Mouse (Mus musculus): ENCODE data around the gene Dusp1. TPM values are rescaled to one million over a fixed set of nuclear protein-coding genes. Genes with fewer than 3 reads are reported as not detected.
A peak's percentile ranks its signal among the peaks of the same experiment; 100 is the strongest.

Dusp1 gene
- total and polyA plus RNA-seq, 3 experiments = 5.0 to 41.8 (median 6.3) TPM

DNA sequence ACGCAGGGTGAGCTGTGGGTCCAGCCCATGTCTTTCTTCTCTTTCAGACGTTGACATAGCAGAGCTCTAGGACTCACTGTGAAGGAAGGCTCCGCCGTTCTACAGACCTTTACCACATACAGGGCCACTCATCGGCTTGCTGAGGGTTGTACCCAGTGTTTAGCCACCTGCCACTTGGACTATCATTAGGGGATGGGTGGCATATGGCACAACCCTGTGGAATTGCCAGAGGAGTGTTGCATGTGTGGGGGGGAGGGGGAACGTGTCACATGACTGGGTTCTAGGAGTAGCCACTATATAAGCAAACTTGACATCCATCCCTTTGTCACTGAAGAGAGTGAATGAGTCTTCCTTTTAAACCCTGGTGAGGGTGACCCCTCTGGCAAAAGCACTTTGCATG, 1.5 kb upstream of the Dusp1 start:
- DNase-seq (ENCODE audit: low spot score) (no peak), ATAC-seq (ENCODE audit: extremely low read depth, insufficient number of reproducible peaks, low FRiP score, poor library complexity, severe bottlenecking) (no peak)
- H3K4me1 ChIP-seq (ENCODE audit: insufficient read depth, low read depth, low read length) = peaks cover 49% of the 10 kb centered on the region
- H3K27me3 ChIP-seq (ENCODE audit: insufficient read depth, low read length) = no peaks in the 10 kb centered on the region; the same call in 1 of the 2 replicates
- no peak overlapping the region for H3K4me3 ChIP-seq (ENCODE audit: low read depth, low read length)
- H3K36me3 ChIP-seq (replicated peaks) = peaks cover 54% of the 10 kb centered on the region
- peaks cover 5% of the 10 kb centered on the region; the same call in 1 of the 2 replicates for H3K9me3 ChIP-seq (replicated peaks)
- TF ChIP-seq POLR2AphosphoS5 (IDR thresholded peaks at IDR 0.05; ENCODE audit: insufficient replicate concordance, low read depth, low read length) (no peak), CTCF (IDR thresholded peaks at IDR 0.05; ENCODE audit: low read depth, low read length) (no peak), GATA2 (IDR thresholded peaks at IDR 0.05; ENCODE audit: borderline replicate concordance, low read depth, low read length) (no peak)

DNA sequence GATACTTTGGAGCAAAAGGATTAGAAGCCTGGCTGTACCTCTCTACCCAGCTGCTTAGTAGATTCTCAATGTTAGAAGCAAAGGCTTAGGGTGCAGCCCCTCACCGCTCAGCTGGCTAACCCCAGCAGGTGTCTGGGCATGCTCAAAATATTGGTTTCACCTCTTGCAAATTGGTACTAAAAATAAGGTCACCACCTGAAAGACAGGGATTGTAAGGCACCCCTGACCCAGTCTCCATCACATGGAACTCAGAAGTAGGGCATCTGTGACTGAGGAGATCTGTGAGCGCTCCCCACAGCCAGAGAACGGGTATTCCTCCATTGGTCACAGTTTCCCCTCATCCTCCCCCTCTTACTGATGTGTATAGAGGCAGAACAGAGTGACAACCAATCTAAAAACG, 364 bp upstream of the Dusp1 start:
- TF ChIP-seq POLR2AphosphoS5 (IDR thresholded peaks at IDR 0.05; ENCODE audit: insufficient replicate concordance, low read depth, low read length) = no peak
- TF ChIP-seq GATA2 (IDR thresholded peaks at IDR 0.05; ENCODE audit: borderline replicate concordance, low read depth, low read length) = no peak
- peaks cover 42% of the 10 kb centered on the region for H3K36me3 ChIP-seq (replicated peaks)
- H3K4me1 ChIP-seq (ENCODE audit: insufficient read depth, low read depth, low read length) = peaks cover 49% of the 10 kb centered on the region
- H3K4me3 ChIP-seq (ENCODE audit: low read depth, low read length) = peak overlapping the region; percentile 90
- peaks cover 2% of the 10 kb centered on the region; the same call in 1 of the 2 replicates for H3K9me3 ChIP-seq (replicated peaks)
- peaks cover 4% of the 10 kb centered on the region for H3K27me3 ChIP-seq (ENCODE audit: insufficient read depth, low read length)
- no peak for DNase-seq (ENCODE audit: low spot score)
- ATAC-seq (ENCODE audit: extremely low read depth, insufficient number of reproducible peaks, low FRiP score, poor library complexity, severe bottlenecking) = no peak

DNA sequence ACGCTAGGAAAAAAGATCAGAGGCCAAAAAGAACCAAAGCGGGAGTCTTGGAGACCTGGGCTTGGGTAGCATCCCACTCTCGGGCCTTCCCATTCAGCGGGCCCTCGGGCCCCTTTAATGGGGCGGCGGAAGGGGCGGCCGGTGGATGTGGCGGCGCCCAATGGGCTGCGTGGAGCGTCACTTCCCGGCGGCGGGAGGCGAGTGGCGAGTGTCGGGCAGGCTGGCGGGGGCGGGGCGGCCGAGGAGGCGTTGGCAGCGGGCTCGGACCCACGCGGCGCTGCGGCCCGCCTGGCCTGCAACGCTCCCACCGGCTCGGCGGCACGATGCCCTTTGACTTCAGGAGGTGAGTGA, 663 bp downstream of the Dusp1 start, which contains the start of gene Ergic1:
Ergic1 (plus strand) TSS at position 200 of the 351 bp plus-strand sequence.
- H3K4me1 ChIP-seq (ENCODE audit: insufficient read depth, low read depth, low read length) = peaks cover 49% of the 10 kb centered on the region
- peaks cover 2% of the 10 kb centered on the region; the same call in 1 of the 2 replicates for H3K9me3 ChIP-seq (replicated peaks)
- peaks cover 11% of the 10 kb centered on the region for H3K27me3 ChIP-seq (ENCODE audit: insufficient read depth, low read length)
- no peak for TF ChIP-seq TAL1 (conservative IDR thresholded peaks at IDR 0.05; ENCODE audit: low read depth, low read length)
- TF ChIP-seq GATA2 (IDR thresholded peaks at IDR 0.05; ENCODE audit: borderline replicate concordance, low read depth, low read length) = no peak
- TF ChIP-seq CTCF (IDR thresholded peaks at IDR 0.05; ENCODE audit: low read depth, low read length) = no peak
- TF ChIP-seq POLR2AphosphoS5 (IDR thresholded peaks at IDR 0.05; ENCODE audit: insufficient replicate concordance, low read depth, low read length) = no peak
- TF ChIP-seq GATA1 (IDR thresholded peaks at IDR 0.05; ENCODE audit: borderline replicate concordance, low read length) = no peak
- ATAC-seq (ENCODE audit: extremely low read depth, insufficient number of reproducible peaks, low FRiP score, poor library complexity, severe bottlenecking) = peak; percentile 84
- DNase-seq (ENCODE audit: low spot score) = peak; percentile 96
- peaks cover 33% of the 10 kb centered on the region for H3K36me3 ChIP-seq (replicated peaks)
- H3K4me3 ChIP-seq (ENCODE audit: low read depth, low read length) = peak within 1 kb of the TSS; percentile 90

GRCm38 (mm10) chr17:26560526-26561289, 1.2 kb downstream of the Dusp1 start:
- DNase-seq (ENCODE audit: low spot score) (peak; percentile 30), ATAC-seq (ENCODE audit: extremely low read depth, insufficient number of reproducible peaks, low FRiP score, poor library complexity, severe bottlenecking) (no peak)
- Histone ChIP-seq H3K36me3 (replicated peaks) (peaks cover 29% of the 10 kb centered on the region), H3K9me3 (replicated peaks) (no peaks in the 10 kb centered on the region), H3K4me1 (ENCODE audit: insufficient read depth, low read depth, low read length) (peaks cover 49% of the 10 kb centered on the region), H3K27me3 (ENCODE audit: insufficient read depth, low read length) (peaks cover 16% of the 10 kb centered on the region), H3K4me3 (ENCODE audit: low read depth, low read length) (peak overlapping the region; percentile 90)
- TF ChIP-seq CTCF (IDR thresholded peaks at IDR 0.05; ENCODE audit: low read depth, low read length) (no peak), GATA1 (IDR thresholded peaks at IDR 0.05; ENCODE audit: borderline replicate concordance, low read length) (no peak), POLR2AphosphoS5 (IDR thresholded peaks at IDR 0.05; ENCODE audit: insufficient replicate concordance, low read depth, low read length) (no peak), TAL1 (conservative IDR thresholded peaks at IDR 0.05; ENCODE audit: low read depth, low read length) (no peak), GATA2 (IDR thresholded peaks at IDR 0.05; ENCODE audit: borderline replicate concordance, low read depth, low read length) (no peak)

DNA sequence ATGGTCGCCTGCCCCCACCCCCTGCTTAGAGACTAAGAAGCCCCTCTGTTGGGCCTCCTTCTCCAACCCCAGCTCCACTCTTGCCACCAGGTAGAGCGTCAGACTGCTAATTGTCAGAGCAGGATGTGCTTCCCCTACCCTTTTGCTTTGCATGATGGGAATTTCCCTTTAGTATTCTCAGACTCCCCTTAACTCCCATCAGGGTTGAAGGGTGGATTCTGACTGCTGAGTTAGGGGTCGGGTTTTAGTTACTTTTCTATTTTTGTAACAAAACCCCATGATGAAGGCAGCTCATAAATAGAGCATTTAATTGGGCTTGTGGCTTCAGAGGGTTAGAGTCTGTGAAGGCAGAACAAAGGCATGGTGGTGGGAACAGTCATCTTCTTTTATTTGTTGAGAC, 8.9 kb downstream of the Dusp1 start:
- H3K27me3 ChIP-seq (ENCODE audit: insufficient read depth, low read length) = peaks cover 84% of the 10 kb centered on the region
- no peak overlapping the region for H3K4me3 ChIP-seq (ENCODE audit: low read depth, low read length)
- H3K4me1 ChIP-seq (ENCODE audit: insufficient read depth, low read depth, low read length) = peaks cover 9% of the 10 kb centered on the region
- no peaks in the 10 kb centered on the region for H3K36me3 ChIP-seq (replicated peaks)
- ATAC-seq (ENCODE audit: extremely low read depth, insufficient number of reproducible peaks, low FRiP score, poor library complexity, severe bottlenecking) (no peak), DNase-seq (ENCODE audit: low spot score) (no peak)
- no peak for TF ChIP-seq TAL1 (conservative IDR thresholded peaks at IDR 0.05; ENCODE audit: low read depth, low read length)
- no peak for TF ChIP-seq GATA1 (IDR thresholded peaks at IDR 0.05; ENCODE audit: borderline replicate concordance, low read length)
- TF ChIP-seq CTCF (IDR thresholded peaks at IDR 0.05; ENCODE audit: low read depth, low read length) = no peak
- no peak for TF ChIP-seq GATA2 (IDR thresholded peaks at IDR 0.05; ENCODE audit: borderline replicate concordance, low read depth, low read length)
- no peak for TF ChIP-seq POLR2AphosphoS5 (IDR thresholded peaks at IDR 0.05; ENCODE audit: insufficient replicate concordance, low read depth, low read length)
- H3K9me3 ChIP-seq (replicated peaks) = no peaks in the 10 kb centered on the region

GRCm38 (mm10) chr17:26551104-26551503, 10.8 kb downstream of the Dusp1 start:
- Histone ChIP-seq H3K36me3 (replicated peaks) (no peaks in the 10 kb centered on the region), H3K27me3 (ENCODE audit: insufficient read depth, low read length) (peaks cover 72% of the 10 kb centered on the region), H3K9me3 (replicated peaks) (no peaks in the 10 kb centered on the region), H3K4me1 (ENCODE audit: insufficient read depth, low read depth, low read length) (peaks cover 9% of the 10 kb centered on the region), H3K4me3 (ENCODE audit: low read depth, low read length) (no peak overlapping the region)
- ATAC-seq (ENCODE audit: extremely low read depth, insufficient number of reproducible peaks, low FRiP score, poor library complexity, severe bottlenecking) (no peak), DNase-seq (ENCODE audit: low spot score) (no peak)
- TF ChIP-seq CTCF (IDR thresholded peaks at IDR 0.05; ENCODE audit: low read depth, low read length) (no peak), GATA2 (IDR thresholded peaks at IDR 0.05; ENCODE audit: borderline replicate concordance, low read depth, low read length) (no peak), TAL1 (conservative IDR thresholded peaks at IDR 0.05; ENCODE audit: low read depth, low read length) (no peak), GATA1 (IDR thresholded peaks at IDR 0.05; ENCODE audit: borderline replicate concordance, low read length) (no peak), POLR2AphosphoS5 (IDR thresholded peaks at IDR 0.05; ENCODE audit: insufficient replicate concordance, low read depth, low read length) (no peak)
